Mouse (Mus musculus): ENCODE results near the gene Gm8020.
"Not testable (repeated sequence)": the region's sequence is repeated elsewhere in the genome, so short reads cannot be mapped to it uniquely, and the experiment has no call there.

The Gm8020 gene

DNA sequence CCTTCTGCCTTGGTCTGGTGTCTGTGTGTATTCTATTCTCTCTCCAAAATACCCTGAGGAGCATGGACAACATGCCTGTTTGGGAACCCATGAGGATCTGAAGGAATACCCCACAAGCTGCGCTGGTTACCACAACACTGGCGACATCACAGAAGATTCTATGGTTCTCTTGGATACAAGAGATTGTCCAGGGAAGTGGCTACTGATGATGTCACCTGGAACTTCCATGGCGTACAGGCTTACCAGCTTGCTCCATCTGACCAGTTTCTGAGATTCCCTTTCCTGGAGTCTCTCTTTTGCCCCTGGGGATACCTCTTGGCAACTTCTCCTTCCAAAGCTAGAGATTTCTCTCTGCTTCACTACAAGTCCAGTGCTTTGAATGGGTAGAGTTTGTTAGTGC, at the start of gene Gm8020:
Gene Gm8020, minus strand, starts transcription at position 101 of the 400 bp plus-strand sequence.
- in situ Hi-C loops (cut with MboI; ENCODE audit: low pct_unique_long_range_greater_than_20kb in 1 of 2, low sequenced_read_pairs in 2 of 2, unreplicated experiment in 1 of 2), result not testable (repeated sequence)

DNA sequence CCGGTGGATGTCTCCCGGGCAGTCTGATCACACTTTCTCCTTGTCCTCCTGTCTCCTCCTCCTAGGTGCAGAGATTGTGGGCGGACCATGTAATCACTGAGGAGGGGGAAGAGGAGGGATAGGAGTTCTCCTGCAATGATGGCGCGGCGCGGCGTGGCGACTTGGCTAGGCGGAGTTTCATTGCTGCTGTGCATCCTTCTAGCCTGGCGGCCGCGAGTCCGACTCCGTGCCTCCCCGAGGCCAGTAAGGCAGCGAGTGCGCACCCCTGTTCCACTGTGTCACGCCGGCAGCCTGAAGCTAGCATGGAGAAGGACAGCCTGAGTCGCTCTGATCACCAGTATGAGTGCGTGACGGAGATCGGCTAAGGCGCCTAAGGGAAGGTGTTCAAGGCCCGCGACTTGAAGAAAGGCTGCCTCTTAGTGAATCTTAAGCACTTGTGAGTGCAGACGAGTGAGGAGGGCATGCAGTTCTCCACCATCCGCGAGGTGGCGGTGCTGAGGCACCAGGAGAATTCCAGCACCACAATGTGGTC, 41.1 kb upstream of the Gm8020 start:
- in situ Hi-C loops (cut with MboI; ENCODE audit: low pct_unique_long_range_greater_than_20kb in 1 of 2, low sequenced_read_pairs in 2 of 2, unreplicated experiment in 1 of 2), result not testable (repeated sequence)

DNA sequence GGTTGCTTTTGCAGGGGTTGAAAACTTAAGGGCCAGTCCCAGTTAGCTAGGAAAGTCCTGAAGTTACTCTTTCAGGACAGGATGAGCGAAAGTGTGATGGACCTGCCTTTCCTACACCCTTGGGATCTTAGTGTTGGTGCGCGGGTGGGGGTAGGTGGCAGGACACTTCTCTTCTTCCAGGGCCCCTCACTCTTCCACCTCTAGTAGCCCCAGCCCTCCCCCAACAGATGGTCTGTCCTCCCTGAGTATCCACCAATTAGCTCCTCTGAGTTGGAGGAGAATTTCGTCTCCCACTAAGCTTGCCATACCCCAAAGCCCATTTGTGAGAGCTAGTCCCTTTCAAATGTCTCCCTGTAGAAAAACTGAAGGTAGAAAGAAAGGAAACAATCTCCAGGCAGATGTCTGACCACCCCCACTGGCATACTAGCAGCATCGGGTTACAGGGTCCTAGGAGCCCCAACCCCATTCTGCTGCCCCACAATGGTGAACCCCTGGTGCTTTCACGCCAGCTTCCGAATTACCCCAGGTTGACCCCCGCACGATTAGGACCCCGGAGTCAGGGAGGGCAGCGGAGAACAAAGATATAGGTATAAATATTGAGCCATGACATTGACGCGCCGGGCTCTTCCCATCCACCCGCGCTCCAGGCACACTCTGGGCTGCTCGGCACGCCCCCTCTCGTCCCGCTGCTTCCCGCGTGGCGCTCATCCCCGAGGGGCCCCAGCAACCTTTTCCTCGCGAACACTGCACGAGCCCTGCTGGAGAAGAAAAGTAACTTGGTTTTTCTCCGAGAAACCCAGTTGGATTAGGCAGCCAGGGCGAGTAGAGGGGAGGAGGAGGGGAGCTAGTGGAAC, 40.4 kb upstream of the Gm8020 start:
- in situ Hi-C loops (cut with MboI; ENCODE audit: low pct_unique_long_range_greater_than_20kb in 1 of 2, low sequenced_read_pairs in 2 of 2, unreplicated experiment in 1 of 2), result not testable (repeated sequence)

DNA sequence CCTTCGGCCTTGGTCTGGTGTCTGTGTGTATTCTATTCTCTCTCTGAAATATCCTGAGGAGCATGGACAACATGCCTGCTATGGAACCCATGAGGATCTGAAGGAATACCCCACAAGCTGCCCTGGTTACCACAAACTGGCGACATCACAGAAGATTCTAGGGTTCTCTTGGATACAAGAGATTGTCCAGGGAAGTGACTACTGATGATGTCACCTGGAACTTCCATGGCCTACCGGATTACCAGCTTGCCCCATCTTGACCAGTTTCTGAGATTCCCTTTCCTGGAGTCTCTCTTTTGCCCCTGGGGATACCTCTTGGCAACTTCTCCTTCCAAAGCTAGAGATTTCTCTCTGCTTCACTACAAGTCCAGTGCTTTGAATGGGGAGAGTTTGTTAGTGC, 22.0 kb upstream of the Gm8020 start, which contains the start of gene Gm8024:
Gene Gm8024, minus strand, starts transcription at position 101 of the 400 bp plus-strand sequence.
- in situ Hi-C loops (cut with MboI; ENCODE audit: low pct_unique_long_range_greater_than_20kb in 1 of 2, low sequenced_read_pairs in 2 of 2, unreplicated experiment in 1 of 2), result not testable (repeated sequence)

DNA sequence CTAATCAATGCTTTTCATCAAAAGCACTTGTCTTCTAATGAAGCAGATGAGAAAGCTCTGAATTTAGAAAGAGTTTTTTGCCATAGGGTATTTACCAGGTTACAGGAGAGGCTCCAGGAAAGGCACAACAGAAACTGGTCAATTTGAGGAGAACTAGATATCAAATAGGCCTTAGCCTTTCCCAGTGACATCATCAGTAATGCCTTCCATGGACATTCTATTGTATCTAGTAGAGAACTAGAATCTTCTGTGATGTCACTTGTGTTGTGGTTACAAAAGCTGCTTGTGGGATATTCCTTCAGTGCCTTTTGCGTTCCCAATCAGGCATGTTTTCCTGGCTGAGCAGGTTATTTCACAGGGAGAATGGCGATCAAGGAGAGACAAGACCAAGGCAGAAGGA, 38.6 kb downstream of the Gm8020 start, which contains the start of gene Gm8011:
Gene Gm8011, plus strand, starts transcription at position 301 of the 400 bp plus-strand sequence.
- in situ Hi-C loops (cut with MboI; ENCODE audit: low pct_unique_long_range_greater_than_20kb in 1 of 2, low sequenced_read_pairs in 2 of 2, unreplicated experiment in 1 of 2), result not testable (repeated sequence)
